Mouse (Mus musculus): ENCODE data around the gene Arhgap20. TPM values are rescaled to one million over a fixed set of nuclear protein-coding genes. Genes with fewer than 3 reads are reported as not detected.

Gene Arhgap20
- polyA plus RNA-seq, 1 experiment from 2014 or later: 0.69 TPM

DNA sequence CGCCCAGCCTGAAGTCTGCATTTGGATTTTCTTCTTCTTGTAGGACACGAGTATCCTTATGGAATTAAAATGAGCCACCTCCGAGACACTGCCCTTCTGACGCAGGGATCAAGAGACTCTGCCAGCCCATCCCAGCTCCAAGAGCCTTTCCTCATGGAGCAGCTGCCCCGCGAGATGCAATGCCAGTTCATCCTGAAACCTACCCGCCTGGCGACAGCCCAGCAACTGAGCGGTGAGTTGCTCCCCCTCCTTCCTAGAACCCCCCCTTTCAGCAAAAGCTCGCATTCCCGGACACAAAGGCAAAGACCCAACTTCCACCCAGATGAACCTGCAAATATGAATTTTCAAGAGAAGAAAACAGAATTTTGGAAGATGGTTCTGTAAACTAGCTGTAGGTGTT is 66.5 kb downstream of the Arhgap20 start:
- no peaks in the 10 kb centered on the region for H3K9me3 ChIP-seq
- no peak for DNase-seq (ENCODE audit: low spot score)
- 74% methylated on average over 11 of the region's 11 CpGs for WGBS
- H3K27me3 ChIP-seq (ENCODE audit: insufficient read depth, poor library complexity, severe bottlenecking): no peaks in the 10 kb centered on the region
- H3K4me3 ChIP-seq: no peak overlapping the region
- no peaks in the 10 kb centered on the region for H3K4me1 ChIP-seq
- no peak overlapping the region for H3K27ac ChIP-seq
- no peaks in the 10 kb centered on the region for H3K36me3 ChIP-seq

- Histone ChIP-seq H3K27ac (no peak overlapping the region), H3K27me3 (ENCODE audit: insufficient read depth, poor library complexity, severe bottlenecking) (no peaks in the 10 kb centered on the region), H3K4me3 (no peak overlapping the region), H3K36me3 (no peaks in the 10 kb centered on the region), H3K9me3 (no peaks in the 10 kb centered on the region), H3K4me1 (no peaks in the 10 kb centered on the region)
- DNase-seq (ENCODE audit: low spot score): no peak
- WGBS: 75% methylated on average over 5 of the region's 5 CpGs
These were observed 67.2 kb downstream of the Arhgap20 start for GRCm38 (mm10) chr9:51832368-51832767.

- Histone ChIP-seq H3K36me3 (no peaks in the 10 kb centered on the region), H3K4me1 (no peaks in the 10 kb centered on the region), H3K27me3 (ENCODE audit: insufficient read depth, poor library complexity, severe bottlenecking) (no peaks in the 10 kb centered on the region), H3K9me3 (no peaks in the 10 kb centered on the region), H3K4me3 (no peak overlapping the region), H3K27ac (no peak overlapping the region)
- 76% methylated on average over 7 of the region's 7 CpGs for WGBS
- no peak for DNase-seq (ENCODE audit: low spot score)
These were observed 72.6 kb downstream of the Arhgap20 start for GRCm38 (mm10) chr9:51837716-51838115.

GRCm38 (mm10) chr9:51843216-51843615 is 78.1 kb downstream of the Arhgap20 start:
- no peak for DNase-seq (ENCODE audit: low spot score)
- no peaks in the 10 kb centered on the region for H3K36me3 ChIP-seq
- H3K27ac ChIP-seq: no peak overlapping the region
- WGBS: 58% methylated on average over 4 of the region's 4 CpGs
- no peak overlapping the region for H3K4me3 ChIP-seq
- no peaks in the 10 kb centered on the region for H3K4me1 ChIP-seq
- H3K27me3 ChIP-seq (ENCODE audit: insufficient read depth, poor library complexity, severe bottlenecking): no peaks in the 10 kb centered on the region
- H3K9me3 ChIP-seq: no peaks in the 10 kb centered on the region

- 87% methylated on average over 10 of the region's 10 CpGs for WGBS
- H3K9me3 ChIP-seq: no peaks in the 10 kb centered on the region
- no peak for DNase-seq (ENCODE audit: low spot score)
These were observed 80.7 kb downstream of the Arhgap20 start for GRCm38 (mm10) chr9:51845796-51846195.

DNA sequence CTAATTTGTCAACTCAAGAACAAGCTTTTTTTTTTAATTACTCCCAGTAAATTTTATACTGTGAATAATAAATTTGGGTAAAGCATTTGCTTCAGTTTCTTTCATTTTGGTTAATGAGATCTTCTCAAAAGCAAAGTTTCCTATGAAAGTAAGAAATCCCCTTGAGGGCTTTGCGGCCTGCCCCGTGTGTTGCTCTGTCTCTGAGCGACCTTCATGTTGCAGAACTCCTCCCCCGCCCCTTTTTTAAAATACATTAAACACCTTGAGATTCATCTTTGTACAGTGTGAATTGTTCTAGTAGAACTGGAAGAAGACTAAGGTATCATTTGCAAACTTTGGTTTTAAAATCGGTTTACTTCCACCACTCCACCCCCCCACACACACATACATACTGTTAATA is 88.6 kb downstream of the Arhgap20 start:
- no peaks in the 10 kb centered on the region; the same call in 1 of the 2 replicates for H3K9me3 ChIP-seq
- no peak overlapping the region for H3K4me3 ChIP-seq
- H3K27me3 ChIP-seq (ENCODE audit: insufficient read depth, poor library complexity, severe bottlenecking): no peaks in the 10 kb centered on the region
- 93% methylated on average over 5 of the region's 5 CpGs for WGBS
- H3K36me3 ChIP-seq: no peaks in the 10 kb centered on the region
- H3K4me1 ChIP-seq: peaks cover under 1% of the 10 kb centered on the region; the same call in 1 of the 2 replicates
- no peak overlapping the region for H3K27ac ChIP-seq
- DNase-seq (ENCODE audit: low spot score): no peak

More at GRCm38 (mm10) chr9:51845796-51846195, 80.7 kb downstream of the Arhgap20 start:
- no peaks in the 10 kb centered on the region for H3K36me3 ChIP-seq
- H3K4me3 ChIP-seq: no peak overlapping the region
- H3K27ac ChIP-seq: no peak overlapping the region
- H3K4me1 ChIP-seq: peaks cover 3% of the 10 kb centered on the region; the same call in 1 of the 2 replicates
- no peaks in the 10 kb centered on the region for H3K27me3 ChIP-seq (ENCODE audit: insufficient read depth, poor library complexity, severe bottlenecking)

DNA sequence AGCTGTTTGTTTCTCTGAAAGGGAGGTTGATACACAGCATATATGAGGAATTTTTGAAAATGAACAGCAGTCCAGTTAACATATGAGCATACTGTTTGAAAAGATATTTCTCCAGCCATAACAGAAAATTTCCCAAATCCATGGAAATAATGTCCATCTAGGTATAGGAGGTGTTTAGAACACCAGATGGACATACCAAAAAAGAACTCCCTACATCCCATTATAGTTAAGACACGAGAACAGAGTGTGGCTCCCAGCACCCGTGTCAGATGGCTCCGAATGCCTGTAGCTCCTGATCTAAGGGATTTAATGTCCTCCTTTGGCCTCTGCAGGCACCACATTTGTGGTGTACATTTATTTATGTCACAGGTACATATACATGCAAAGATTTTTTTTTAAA is 99.1 kb downstream of the Arhgap20 start:
- Histone ChIP-seq H3K4me1 (no peaks in the 10 kb centered on the region), H3K36me3 (no peaks in the 10 kb centered on the region), H3K9me3 (no peaks in the 10 kb centered on the region), H3K4me3 (no peak overlapping the region), H3K27ac (no peak overlapping the region), H3K27me3 (ENCODE audit: insufficient read depth, poor library complexity, severe bottlenecking) (no peaks in the 10 kb centered on the region)
- 83% methylated on average over 3 of the region's 3 CpGs for WGBS
- DNase-seq (ENCODE audit: low spot score): no peak

DNA sequence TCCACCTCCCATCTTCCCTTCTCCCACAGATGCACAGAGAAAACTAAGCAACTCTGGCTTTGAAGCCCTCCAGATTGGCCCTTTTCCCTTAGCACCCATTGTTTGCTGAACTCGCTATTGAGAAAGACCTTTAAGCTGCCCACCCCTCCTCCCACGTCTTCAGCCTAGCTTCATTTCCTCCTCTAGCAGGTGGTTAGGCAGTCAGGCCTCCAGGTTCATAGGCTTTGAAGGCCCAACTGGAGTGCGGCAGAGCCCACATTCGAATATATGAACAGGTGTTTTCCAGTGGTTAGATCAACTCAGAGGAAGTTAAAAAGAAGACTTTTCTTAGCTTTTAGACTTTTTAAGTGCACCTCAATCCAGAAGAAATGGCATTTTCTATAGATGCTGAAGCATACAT is 101.5 kb downstream of the Arhgap20 start:
- H3K4me3 ChIP-seq: no peak overlapping the region
- no peaks in the 10 kb centered on the region for H3K36me3 ChIP-seq
- H3K9me3 ChIP-seq: no peaks in the 10 kb centered on the region
- WGBS: 41% methylated on average over 4 of the region's 4 CpGs
- H3K27ac ChIP-seq: no peak overlapping the region
- no peaks in the 10 kb centered on the region for H3K4me1 ChIP-seq
- no peaks in the 10 kb centered on the region for H3K27me3 ChIP-seq (ENCODE audit: insufficient read depth, poor library complexity, severe bottlenecking)
- DNase-seq (ENCODE audit: low spot score): no peak

- H3K4me3 ChIP-seq: no peak overlapping the region
- H3K4me1 ChIP-seq: no peaks in the 10 kb centered on the region
- H3K9me3 ChIP-seq: no peaks in the 10 kb centered on the region
- H3K36me3 ChIP-seq: no peaks in the 10 kb centered on the region
- no peak for DNase-seq (ENCODE audit: low spot score)
- H3K27ac ChIP-seq: no peak overlapping the region
- H3K27me3 ChIP-seq (ENCODE audit: insufficient read depth, poor library complexity, severe bottlenecking): no peaks in the 10 kb centered on the region
- 83% methylated on average over 4 of the region's 4 CpGs for WGBS
These were observed 103.9 kb downstream of the Arhgap20 start for GRCm38 (mm10) chr9:51869056-51869455.

GRCm38 (mm10) chr9:51874348-51874747 is 109.2 kb downstream of the Arhgap20 start:
- 18% methylated on average over 4 of the region's 4 CpGs for WGBS

GRCm38 (mm10) chr9:51875531-51875930 is 110.4 kb downstream of the Arhgap20 start:
- Histone ChIP-seq H3K27me3 (ENCODE audit: insufficient read depth, poor library complexity, severe bottlenecking) (0 out of 2 replicates have a peak, but pooled peaks cover 5% of the 10 kb centered on the region), H3K27ac (no peak overlapping the region), H3K9me3 (0 out of 2 replicates have a peak, but pooled peaks cover 3% of the 10 kb centered on the region), H3K4me3 (no peak overlapping the region), H3K4me1 (peaks cover 9% of the 10 kb centered on the region), H3K36me3 (no peaks in the 10 kb centered on the region)
- 80% methylated on average over 20 of the region's 20 CpGs for WGBS
- no peak for DNase-seq (ENCODE audit: low spot score)

More at GRCm38 (mm10) chr9:51874348-51874747, 109.2 kb downstream of the Arhgap20 start:
- Histone ChIP-seq H3K9me3 (0 out of 2 replicates have a peak, but pooled peaks cover 3% of the 10 kb centered on the region), H3K4me3 (no peak overlapping the region), H3K27me3 (ENCODE audit: insufficient read depth, poor library complexity, severe bottlenecking) (0 out of 2 replicates have a peak, but pooled peaks cover 5% of the 10 kb centered on the region), H3K27ac (no peak overlapping the region), H3K4me1 (peaks cover 9% of the 10 kb centered on the region), H3K36me3 (no peaks in the 10 kb centered on the region)
- no peak for DNase-seq (ENCODE audit: low spot score)

GRCm38 (mm10) chr9:51881386-51881785 is 116.2 kb downstream of the Arhgap20 start:
- no peak for DNase-seq (ENCODE audit: low spot score)
- no peak overlapping the region for H3K27ac ChIP-seq

DNA sequence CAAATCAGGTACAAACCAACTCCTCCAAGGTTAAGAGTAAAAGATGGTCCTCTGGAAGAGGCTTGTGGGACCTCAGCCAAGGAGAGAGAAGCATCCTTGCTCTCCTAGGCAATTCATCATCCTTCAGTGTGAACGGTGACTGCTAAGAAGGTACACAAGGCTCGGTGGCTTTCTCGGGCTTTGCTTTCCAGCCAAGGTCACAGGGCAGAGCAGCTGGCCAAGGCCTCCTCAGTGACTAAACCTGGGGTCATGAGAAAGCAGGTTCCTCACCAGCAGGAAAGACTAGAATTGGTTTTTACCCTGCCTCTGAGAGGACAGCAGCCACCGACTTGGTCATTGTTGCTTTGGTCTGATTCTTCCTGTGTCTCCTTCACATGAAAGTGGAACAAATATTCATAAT is 116.7 kb downstream of the Arhgap20 start:
- Histone ChIP-seq H3K4me3 (no peak overlapping the region), H3K36me3 (no peaks in the 10 kb centered on the region), H3K27ac (no peak overlapping the region), H3K4me1 (no peaks in the 10 kb centered on the region), H3K27me3 (ENCODE audit: insufficient read depth, poor library complexity, severe bottlenecking) (no peaks in the 10 kb centered on the region), H3K9me3 (0 out of 2 replicates have a peak, but pooled peaks cover 3% of the 10 kb centered on the region)
- 71% methylated on average over 4 of the region's 4 CpGs for WGBS
- no peak for DNase-seq (ENCODE audit: low spot score)

More at GRCm38 (mm10) chr9:51881386-51881785, 116.2 kb downstream of the Arhgap20 start:
- WGBS: 54% methylated on average over 4 of the region's 4 CpGs
- no peaks in the 10 kb centered on the region for H3K36me3 ChIP-seq
- H3K9me3 ChIP-seq: 0 out of 2 replicates have a peak, but pooled peaks cover 3% of the 10 kb centered on the region
- no peak overlapping the region for H3K4me3 ChIP-seq
- H3K27me3 ChIP-seq (ENCODE audit: insufficient read depth, poor library complexity, severe bottlenecking): no peaks in the 10 kb centered on the region
- no peaks in the 10 kb centered on the region for H3K4me1 ChIP-seq

GRCm38 (mm10) chr9:51883319-51883718 is 118.2 kb downstream of the Arhgap20 start:
- Histone ChIP-seq H3K9me3 (0 out of 2 replicates have a peak, but pooled peaks cover 3% of the 10 kb centered on the region), H3K4me1 (no peaks in the 10 kb centered on the region), H3K27ac (no peak overlapping the region), H3K27me3 (ENCODE audit: insufficient read depth, poor library complexity, severe bottlenecking) (no peaks in the 10 kb centered on the region), H3K36me3 (no peaks in the 10 kb centered on the region), H3K4me3 (no peak overlapping the region)
- no peak for DNase-seq (ENCODE audit: low spot score)
- WGBS: 79% methylated on average over 4 of the region's 4 CpGs
